Mouse (Mus musculus) kidney, adult 9 months (tissue): ENCODE data around the gene Ggps1.
A peak's percentile ranks its signal among the peaks of the same experiment; 100 is the strongest.

Source experiments
- DNase-seq: peaks from one replicate; pipeline ENCODE4 v3.0.0; 2022

The Ggps1 gene

DNA sequence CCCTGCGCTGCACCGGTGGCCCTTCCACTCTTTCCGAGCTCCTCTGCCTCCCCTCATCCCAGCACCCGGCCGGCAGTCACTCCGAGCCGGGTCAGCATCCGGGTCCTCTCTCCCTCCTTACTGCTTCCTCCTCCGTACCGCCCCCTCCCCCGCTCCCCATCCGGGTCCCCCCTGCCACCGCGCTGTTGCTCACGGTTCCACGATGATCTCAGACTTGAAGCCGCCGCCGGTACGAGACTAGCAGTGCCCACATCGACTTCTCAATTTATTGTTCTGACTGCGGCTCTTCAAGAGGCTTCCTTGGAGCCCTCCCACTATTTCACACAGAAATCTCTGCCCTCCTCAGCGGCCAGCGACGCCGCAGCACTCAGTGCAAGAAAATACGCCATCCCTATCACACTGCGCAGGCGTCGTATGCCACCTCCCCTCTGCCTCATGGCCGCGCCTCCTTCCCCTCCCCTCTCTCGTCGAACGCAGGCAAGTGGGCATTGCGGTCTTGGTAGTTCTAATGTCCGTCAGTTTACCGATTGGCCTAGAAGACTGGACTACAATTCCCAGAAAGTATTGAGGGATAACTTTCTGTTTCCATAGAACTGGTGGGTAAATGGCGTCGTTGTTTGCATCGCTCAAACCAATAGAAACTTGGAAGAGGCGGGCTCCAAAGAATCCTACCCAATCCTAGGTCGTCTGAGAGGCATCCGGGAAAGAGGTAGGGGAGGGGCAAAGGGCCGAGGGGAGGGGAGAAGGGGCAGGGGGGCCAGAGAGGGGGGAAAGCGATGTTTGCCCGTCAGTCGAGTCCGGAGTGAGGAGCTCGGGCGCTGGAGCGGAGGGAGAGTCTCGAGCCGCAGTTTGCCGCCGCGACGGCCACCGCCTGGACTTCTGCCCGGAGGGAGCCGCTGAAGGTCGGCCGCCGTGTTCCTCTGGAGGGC is at the start of gene Ggps1, which contains the start of gene Arid4b:
TSS of gene Ggps1 (minus strand) at position 476 of the 929 bp plus-strand sequence.
TSS of gene Arid4b (plus strand) at position 220 of the 929 bp plus-strand sequence.
- DNase-seq, result peak; percentile 99

DNA sequence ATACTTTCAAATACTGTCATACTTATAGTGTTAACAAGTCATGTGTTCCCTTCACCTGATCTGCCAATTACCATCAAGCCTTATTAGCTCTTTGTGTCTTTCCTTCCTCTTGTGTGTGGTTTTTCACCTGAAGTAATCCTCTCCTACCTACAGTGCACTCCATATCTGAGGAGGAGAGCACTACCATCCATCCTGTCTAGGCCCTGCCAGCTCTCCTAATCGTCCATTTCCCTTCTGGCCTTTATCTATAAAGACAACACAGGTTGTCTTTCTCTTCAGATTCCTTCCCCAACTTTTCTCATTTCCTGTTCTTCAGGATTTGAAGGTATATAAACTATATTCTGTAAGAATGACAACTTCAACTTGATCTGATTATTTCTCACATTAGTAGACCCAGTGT is 47.9 kb upstream of the Ggps1 start:
- DNase-seq, result no peak

DNA sequence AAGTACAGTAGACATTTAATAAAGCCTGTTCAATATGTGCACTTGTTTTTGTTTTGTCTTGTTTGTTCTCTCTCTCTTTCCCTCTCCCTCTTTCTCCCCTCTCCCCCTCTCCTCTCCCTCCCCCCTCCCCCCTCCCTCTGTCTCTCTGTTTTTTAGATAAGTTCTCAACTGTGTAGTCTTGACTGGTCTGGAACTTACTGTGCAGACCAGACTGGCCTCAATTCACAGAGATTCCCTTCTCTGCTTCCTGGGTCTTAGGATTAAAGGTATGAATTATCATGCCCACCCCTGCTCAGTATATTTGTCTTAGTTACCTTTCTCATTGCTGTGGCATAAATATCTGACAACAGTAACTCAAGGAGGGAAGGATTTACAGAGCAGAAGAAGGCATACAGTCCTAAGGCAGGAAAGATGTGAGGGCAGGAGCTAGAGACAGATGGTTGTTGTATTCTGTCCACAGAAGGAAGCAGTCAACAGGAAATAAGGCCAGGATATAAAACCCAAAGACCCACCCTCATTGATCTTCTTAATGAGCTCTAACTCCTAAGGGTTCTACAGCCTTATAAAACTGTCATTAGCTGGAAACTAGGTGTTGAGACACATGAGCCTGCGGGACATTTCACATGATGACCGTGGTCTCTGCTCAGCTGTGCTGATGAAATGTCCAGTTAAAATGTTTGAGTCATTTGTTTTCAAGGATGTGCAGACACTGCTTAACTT is 47.0 kb upstream of the Ggps1 start:
- DNase-seq, result peak; percentile 26

DNA sequence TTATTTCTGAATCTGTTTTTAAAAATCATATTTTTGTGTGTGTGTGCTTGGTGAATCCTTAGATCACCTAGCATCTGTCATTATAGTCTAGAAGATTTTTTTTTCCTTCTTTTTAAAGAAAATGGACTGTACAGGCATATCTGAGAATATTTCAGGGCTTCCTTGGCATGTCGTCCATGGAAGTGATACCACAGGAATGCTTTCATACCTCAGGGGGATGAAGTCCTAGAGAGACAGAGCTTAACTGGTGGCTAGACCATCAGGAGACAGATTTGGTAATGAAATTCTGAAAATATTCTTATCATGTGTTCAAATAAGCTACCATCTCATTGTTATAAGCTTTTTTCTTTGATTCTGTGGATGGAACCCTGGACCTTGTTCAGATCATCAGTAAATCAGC is 39.7 kb upstream of the Ggps1 start:
- no peak for DNase-seq

DNA sequence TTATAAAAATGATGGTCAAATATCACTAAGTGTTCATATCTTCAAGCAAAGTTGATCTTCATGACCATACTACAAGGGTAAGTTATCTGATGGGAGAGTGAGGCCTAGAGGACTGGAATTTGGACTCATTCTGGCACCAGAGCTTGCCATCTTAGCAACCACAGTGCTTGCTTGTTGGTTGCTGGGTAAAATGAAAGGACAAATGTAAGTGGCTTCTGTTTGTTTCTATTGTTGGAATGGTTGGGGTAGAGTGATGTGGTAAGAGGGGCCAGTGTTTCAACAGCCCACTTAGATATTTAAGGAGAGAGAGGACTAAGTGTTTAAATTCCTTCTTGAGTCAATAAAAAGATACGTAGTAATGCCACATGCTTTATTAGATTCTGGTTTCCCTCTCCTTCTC is 25.4 kb upstream of the Ggps1 start:
- DNase-seq, result no peak

DNA sequence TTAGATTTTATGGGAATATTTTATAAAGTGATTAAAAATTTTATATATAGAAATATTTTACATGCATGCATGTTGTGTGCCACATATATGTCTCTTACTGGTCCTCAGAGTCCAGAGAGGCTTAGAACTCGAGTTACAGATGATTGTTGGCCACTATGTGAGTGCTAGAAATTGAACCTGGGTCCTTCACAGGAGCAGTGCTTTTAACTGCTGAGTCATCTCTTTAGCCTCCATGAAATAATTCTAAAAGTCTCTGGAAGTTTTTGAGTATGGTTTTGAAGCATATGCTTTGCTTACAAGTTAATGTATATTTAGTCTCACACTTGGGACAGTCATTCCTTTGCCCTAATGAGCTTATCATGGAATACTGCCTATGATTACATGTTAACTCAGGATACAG is 12.0 kb upstream of the Ggps1 start:
- no peak for DNase-seq

DNA sequence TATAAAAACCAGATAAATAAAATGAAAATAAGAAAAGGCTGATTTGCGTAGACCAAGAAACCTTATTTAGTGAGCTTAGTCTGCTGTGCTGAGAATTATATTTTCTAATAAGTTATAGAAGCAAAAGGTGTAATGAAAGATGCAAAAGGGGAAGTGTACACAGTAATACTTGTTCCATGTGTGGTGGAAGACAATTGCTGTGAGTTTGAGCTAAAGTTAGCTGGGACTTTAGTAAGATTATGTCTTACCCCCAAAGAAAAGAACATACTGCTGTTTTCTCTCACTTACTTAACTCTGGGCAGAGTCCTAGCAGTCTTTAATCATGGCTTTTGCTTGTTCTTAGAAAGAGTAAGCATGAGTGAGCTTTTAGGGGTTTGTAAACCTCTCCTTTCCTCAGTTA is 11.1 kb upstream of the Ggps1 start:
- DNase-seq, result no peak

DNA sequence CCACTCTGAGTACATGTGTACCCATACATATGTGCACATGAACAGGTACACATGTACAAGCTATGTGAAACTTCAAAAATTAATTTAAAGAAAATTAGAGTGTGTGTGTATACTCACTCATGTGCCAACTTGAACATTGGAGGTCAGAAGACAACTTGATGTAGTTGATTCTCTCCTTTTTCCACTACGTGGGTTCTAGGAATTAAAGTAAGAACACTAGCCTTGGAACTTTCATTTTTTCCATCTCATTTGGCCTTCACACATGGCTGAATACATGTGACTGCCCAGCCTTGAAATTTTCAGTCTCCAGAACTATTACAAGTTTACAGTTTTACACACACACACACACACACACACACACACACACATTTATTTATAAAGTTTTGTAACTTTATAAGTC is 6.0 kb upstream of the Ggps1 start:
- peak; percentile 23 for DNase-seq

DNA sequence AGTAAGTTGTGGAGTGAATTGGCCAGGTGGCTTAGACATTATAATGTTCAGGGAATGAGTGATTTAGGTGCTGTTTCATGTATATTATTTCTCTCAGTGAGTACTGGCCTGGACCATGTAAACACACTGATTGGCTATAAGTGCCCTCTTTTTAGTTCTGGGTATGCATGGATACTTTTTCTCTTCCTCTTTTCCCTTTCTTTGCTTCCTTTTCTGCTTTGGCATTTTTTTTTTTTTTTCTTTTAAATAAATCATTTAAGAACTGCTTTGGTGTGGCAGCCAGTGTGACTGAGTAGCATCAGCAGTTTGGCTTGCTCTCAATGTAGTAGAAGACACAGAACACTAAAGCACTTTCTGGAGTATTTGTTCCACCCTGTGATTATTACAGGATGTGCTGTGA is 4.7 kb upstream of the Ggps1 start:
- DNase-seq, result no peak

DNA sequence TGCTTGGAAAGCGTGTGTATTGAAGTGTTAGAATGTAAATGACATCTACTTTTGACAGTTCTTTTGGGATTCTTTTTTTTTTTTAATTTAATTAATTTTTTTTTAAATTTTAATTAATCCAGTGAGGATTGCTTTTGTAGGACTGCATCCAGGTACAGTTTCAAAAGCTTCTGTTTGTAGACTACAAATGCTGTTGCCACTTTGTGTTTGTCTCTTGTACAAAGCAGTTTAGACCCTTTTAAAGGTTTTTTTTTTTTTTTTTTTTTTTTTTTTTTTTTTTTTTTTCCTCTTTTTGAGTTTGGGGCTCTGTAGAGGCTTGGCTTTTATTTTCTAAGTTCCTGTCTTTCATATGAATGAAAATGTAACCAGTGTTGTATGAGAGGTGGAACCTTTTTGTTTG is 2.4 kb upstream of the Ggps1 start:
- DNase-seq, result no peak

DNA sequence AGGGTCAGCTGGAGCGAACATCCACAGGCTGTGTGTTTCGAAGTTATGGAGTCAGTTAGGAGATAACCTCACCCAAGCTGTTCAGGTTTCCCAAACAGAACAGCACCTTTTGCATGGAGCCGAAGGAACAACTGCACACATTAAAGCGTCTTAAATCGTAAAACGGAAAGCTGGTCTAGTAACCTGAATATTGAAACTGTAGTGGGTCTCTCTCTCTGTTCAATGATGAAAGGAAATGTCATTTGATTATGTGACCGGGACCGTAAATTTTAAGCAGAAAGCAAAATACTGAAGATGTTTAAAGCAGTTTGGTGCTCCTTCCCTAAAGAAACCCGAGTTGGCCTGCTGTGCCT is 1.7 kb upstream of the Ggps1 start:
- DNase-seq, result no peak

DNA sequence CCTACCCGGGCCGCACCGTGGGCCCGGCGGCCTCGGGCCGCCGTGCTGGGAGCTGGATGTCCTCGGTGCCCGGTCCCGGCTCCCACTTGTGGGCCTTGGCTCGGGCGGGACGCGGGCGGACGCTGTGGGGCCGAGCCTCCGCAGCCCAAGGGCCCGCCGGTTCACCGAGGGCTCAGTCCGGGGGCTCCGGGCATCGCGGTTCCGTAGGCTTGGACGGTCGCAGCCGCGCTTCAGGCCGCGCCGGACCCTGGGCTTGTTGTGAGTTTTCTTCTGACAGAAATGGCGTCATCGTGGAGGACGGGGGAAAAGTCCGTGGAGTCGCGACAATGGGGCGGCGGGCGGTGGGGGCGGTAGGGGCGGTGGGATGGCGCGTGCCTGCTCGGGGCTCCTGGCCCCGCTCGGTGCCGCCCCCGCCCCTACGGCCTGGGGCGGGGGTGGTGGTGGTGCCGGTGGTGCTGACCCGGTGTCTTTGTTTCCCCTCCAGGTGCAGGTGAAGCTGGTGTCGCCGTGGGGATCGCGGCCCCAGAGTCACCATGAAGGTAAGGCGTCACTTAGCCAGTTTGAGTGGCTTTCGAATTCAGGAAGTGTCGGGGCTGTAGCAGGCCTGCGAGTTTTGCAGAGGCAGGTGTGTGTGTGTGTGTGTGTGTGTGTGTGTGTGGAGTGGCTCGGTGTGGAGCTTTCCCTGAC is 1.2 kb upstream of the Ggps1 start:
- peak; percentile 56 for DNase-seq

DNA sequence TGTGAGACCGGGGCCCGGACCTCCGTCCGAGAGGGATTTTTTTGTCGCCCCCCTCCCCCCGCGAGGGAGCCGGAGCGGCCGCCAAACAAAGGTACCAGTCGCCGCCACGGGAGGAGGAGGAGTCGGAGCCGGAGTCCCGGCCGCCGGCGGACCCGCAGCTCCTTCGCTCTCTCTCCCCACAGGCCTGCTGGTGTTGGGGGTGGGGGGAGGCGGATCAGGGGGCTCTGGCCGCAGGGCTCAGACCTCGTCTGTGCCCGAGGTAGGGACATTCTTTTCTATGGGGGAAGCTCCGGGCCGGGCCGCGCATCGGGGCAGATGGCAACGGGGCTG is 619 bp upstream of the Ggps1 start:
- no peak for DNase-seq

DNA sequence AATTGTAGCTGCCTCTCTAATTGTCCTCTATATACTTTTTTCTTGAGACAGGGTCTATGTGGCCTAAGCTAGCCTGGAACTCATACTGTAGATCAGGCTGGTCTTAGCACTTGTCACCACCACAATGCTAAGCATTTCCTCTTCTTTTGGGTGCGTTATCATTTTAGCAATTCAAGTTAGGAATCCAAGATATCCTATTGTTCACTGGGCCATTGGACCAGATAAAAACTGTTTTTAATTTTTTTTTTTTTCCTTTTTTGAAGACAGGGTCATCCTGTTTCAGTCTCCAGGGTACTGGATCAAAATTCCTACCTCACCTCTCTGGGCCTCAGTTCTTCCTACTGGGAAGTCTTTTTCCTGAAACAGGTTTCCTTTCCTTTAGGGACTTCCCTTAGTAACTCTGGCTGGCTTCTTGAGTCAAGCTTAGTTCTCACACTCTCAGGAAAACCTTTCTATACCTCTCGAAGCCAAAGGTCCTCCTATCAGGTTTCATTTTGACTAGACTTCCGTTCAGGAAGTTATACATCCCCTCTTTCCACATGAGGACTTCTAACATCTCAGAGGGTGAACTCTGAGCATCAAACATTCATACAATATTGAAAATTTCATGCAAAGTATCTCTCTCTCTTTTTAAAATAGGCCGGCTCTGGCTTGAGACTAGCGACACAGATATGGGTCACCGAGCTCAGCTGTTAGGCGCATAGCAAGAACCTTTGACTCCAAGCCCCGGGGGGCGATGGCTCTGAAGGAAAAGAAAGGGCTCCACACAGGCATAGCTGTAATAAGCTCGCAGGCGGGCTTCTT is 877 bp downstream of the Ggps1 start:
- DNase-seq, result no peak

DNA sequence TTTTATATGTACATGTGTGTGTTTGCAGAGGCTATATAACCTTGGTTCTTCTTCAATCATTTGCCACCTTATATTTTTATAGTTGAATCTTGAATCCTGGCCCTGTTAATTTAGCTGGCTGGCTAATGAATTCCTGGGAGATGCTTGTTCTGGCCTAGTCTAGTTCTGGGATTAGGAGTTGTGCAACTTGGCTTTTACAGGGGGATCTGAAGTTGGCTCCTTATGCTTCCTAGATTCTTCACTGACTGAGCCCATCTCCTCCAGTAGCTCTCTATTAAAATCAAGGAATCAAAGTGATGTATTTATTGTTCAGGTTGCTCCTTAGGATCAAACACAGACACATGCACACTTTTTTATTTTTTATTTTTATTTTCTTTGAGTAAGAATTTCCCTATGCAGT is 3.7 kb downstream of the Ggps1 start:
- no peak for DNase-seq

DNA sequence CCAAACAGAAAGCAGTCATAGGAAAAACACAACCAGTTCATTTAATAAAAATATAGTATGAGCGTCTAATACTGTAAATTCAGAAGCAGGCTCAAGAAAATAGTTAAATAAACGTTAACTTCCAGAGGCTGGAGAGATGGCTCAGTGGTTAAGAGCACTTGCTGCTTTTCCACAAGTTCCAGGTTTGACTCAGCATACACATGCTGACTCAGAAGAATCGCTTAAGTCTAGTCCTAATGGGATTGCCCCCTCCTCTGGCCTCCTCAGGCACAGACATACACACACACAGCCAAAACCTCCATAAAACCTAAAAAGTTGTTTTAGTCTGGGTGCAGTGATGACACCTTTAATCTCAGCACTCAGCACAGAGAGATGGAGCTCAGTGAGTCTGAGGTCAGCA is 6.5 kb downstream of the Ggps1 start:
- DNase-seq, result no peak

DNA sequence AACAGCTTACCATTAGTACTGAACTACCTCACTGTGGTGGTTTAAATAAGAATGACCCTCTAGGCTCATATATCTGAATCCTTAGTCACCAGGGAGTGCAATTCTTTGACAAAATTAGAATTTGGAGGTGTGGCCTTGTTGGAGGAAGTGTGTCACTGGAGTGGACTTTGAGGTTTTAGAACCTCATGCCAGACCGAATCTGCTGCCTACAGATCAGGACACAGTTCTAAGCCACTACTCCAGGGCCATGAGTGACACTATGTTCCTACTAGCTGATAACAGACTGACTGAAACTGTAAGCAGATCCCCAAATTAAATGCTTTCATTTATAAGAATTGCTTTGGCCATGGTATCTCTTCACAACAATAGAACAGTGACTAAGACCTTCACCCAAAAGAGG is 13.4 kb downstream of the Ggps1 start:
- no peak for DNase-seq

DNA sequence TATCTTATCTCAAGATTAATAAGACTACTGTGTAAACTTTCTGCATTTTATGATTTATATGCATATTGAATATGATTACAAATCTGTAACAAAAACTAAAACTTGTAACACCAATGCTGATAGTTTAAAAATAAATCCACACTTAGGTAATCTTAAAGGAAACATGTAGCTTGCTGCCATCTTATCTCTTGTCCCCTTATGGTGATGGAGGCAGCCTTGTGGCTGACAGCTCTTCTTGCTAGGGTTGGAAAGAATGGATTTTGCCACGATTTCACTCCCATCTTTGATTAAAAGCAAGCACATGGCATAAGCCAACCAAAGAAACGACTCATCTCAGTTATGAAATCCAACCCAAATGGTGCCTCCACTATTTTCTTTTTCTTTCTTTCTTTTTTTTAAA is 18.8 kb downstream of the Ggps1 start:
- DNase-seq, result no peak

DNA sequence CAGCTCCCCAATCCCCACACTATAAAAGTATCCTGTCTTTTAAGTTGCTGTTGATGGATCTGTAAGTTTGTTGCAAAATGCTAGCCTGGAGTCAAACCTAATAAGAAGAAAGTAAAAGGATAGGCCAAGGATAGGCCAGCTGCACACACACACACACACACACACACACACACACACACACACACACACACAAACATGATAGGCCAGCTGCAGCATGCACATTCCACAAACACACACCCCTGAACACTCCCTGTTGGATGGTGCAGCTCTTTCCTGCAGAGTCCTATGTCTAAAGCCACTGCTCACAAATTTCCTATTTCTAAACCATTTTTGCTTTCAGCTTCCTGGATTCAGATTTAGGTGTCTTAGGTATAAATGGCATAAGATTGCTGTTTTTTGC is 19.4 kb downstream of the Ggps1 start:
- DNase-seq, result no peak

DNA sequence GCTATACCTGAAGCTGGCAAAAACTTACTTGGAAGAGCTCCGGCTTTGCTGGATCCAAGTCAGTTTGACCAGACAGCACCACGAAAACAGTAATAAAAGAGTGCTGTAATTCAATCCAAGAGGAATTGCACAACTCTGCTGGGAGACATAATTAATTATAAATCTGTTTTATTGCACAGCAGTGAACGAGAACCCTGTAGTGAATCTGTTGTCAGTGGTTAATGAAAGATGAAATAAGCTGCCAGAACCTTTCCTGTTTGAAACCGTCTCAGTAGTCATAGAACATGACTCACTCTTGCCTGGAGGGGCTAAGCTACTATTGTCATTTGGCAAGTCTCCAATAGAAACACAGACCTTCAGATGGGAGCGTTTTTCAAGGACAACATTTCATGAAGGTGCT is 23.1 kb downstream of the Ggps1 start:
- DNase-seq, result peak; percentile 36

DNA sequence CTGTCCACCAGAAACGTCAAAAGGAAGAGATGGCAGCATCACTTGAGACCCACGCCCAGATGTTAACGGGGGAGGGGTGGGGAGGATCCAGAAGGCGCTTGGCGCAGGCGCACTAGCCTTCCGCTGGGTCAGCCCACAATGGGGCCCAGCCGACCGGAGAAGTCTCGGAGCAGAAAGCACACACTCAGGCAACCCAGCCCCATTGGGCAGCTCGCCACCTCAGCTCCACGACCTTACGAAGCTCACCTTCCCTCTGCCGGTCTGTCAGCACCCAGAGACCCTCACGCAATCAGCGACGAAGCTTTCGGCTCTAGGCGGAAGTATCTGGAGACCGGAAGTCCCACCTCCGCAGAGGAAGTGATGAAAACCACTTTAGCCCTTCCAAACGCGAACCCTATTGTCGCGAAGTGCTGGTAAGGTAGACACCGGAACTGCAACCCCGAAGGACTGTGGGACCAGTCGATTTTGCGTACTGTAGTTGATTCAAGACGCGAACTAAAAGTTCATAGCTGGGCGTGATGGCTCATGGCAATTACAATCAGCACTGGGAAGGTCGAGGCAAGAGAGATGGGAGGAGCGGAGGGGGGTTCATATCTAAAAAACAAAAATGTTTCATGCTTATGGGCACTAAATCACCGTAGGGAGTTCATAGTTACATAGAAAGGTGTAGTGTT is 23.9 kb downstream of the Ggps1 start, which contains the start of gene Tbce:
TSS of gene Tbce (minus strand) at position 347 of the 674 bp plus-strand sequence.
- peak; percentile 94 for DNase-seq

DNA sequence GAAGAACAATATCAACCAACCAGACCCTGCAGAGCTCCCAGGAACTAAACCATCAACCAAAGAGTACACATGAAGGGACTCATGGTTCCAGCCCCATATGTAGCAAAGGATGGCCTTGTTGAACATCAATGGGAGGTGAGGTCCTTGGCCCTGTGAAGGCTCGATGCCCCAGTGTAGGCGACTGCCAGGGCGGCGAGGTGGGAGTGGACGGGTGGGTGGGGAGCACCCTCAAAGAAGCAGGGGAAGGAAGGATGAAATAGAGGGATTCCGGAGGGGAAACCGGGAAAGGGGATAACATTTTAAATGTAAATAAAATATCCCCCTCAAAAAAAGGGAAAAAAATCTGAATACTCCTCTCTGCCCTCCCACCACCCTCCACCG is 24.4 kb downstream of the Ggps1 start:
- no peak for DNase-seq
